Mouse (Mus musculus) heart, embryonic 16.5 days (tissue): ENCODE measurements around the gene Dnah10. TPM values are rescaled to one million over a fixed set of nuclear protein-coding genes. Genes with fewer than 3 reads are reported as not detected.

Experiments
- ATAC-seq: fragments of 200-750 bp; cut with Nextera tagmentation; replicated peaks from 2 replicates; pipeline ENCODE4 v1.8.0; 2017; ENCODE audit warnings: moderate number of reproducible peaks; ENCODE audit not compliant: insufficient read depth, low FRiP score; ENCODE audit errors: extremely low read depth
- H3K27ac ChIP-seq: fragments of 300-500 bp; sonication (generic); 2 replicates; pipeline ENCODE4 v1.5.1; 2014; ENCODE audit warnings: mild to moderate bottlenecking, low read length, control low read depth, moderate library complexity
- H3K27me3 ChIP-seq: fragments of 300-500 bp; sonication (generic); 2 replicates; pipeline ENCODE4 v1.6.1; 2014; ENCODE audit warnings: low read length, mixed read lengths; ENCODE audit not compliant: control insufficient read depth, insufficient read depth
- H3K36me3 ChIP-seq: fragments of 300-500 bp; sonication (generic); 2 replicates; pipeline ENCODE4 v1.6.1; 2014; ENCODE audit not compliant: control insufficient read depth, insufficient read depth
- H3K4me1 ChIP-seq: fragments of 300-500 bp; sonication (generic); 2 replicates; pipeline ENCODE4 v1.6.1; 2014; ENCODE audit warnings: low read length, mixed read lengths; ENCODE audit not compliant: control insufficient read depth, insufficient read depth
- H3K4me2 ChIP-seq: fragments of 300-500 bp; sonication (generic); 2 replicates; pipeline ENCODE4 v1.6.1; 2014; ENCODE audit warnings: low read depth, mild to moderate bottlenecking, control low read depth, low read length
- H3K4me3 ChIP-seq: fragments of 300-500 bp; sonication (generic); 2 replicates; pipeline ENCODE4 v1.5.1; 2014; ENCODE audit warnings: mild to moderate bottlenecking, control low read depth, low read length
- H3K9ac ChIP-seq: fragments of 300-500 bp; sonication (generic); 2 replicates; pipeline ENCODE4 v1.6.1; 2014; ENCODE audit warnings: low read length, control low read depth
- H3K9me3 ChIP-seq: fragments of 300-500 bp; sonication (generic); replicated peaks from 2 replicates; pipeline ENCODE4 v1.6.1; 2016; ENCODE audit warnings: low read length; ENCODE audit not compliant: control insufficient read depth
- WGBS: fragments of 180-500 bp; shearing (Covaris S2); extraction: QIAGEN DNeasy Blood & Tissue Kit; methylation state at CpG from one replicate; pipeline ENCODE4 v1.1.7; 2014; 5-methylcytosine and 5-hydroxymethylcytosine counted together
- polyA plus RNA-seq: library from polyadenylated mRNA; unstranded; fragments of >200 nt; fragmentation: Nextera tagmentation; extraction: Ambion mirVana; gene quantifications from 2 replicates; pipeline ENCODE4 v1.2.1, GENCODE M21; 2015

The Dnah10 gene
- polyA plus RNA-seq, 1 experiment from 2014 or later = 0.09 TPM

GRCm38 (mm10) chr5:124848994-124849393 is 124.1 kb downstream of the Dnah10 start:
- Histone ChIP-seq H3K4me2 (no peak overlapping the region), H3K4me1 (peaks cover 7% of the 10 kb centered on the region; the same call in 1 of the 2 replicates), H3K36me3 (no peaks in the 10 kb centered on the region), H3K9me3 (no peaks in the 10 kb centered on the region), H3K27me3 (peaks cover 10% of the 10 kb centered on the region), H3K4me3 (no peak overlapping the region), H3K27ac (no peak overlapping the region), H3K9ac (no peak overlapping the region)
- WGBS = 85% methylated on average over 3 of the region's 3 CpGs
- no peak for ATAC-seq

- ATAC-seq = peak; percentile 67
- Histone ChIP-seq H3K9me3 (no peaks in the 10 kb centered on the region), H3K27ac (no peak overlapping the region), H3K9ac (no peak overlapping the region), H3K4me2 (no peak overlapping the region), H3K4me1 (no peaks in the 10 kb centered on the region), H3K27me3 (peaks cover 12% of the 10 kb centered on the region; the same call in 1 of the 2 replicates), H3K4me3 (no peak overlapping the region), H3K36me3 (no peaks in the 10 kb centered on the region)
- WGBS = 45% methylated on average over 4 of the region's 4 CpGs
Measured at GRCm38 (mm10) chr5:124851572-124851971, 126.7 kb downstream of the Dnah10 start.

GRCm38 (mm10) chr5:124852294-124852693 is 127.4 kb downstream of the Dnah10 start:
- no peaks in the 10 kb centered on the region for H3K36me3 ChIP-seq
- H3K27me3 ChIP-seq = peaks cover 9% of the 10 kb centered on the region
- WGBS = 29% methylated on average over 2 of the region's 2 CpGs
- H3K4me2 ChIP-seq = no peak overlapping the region
- no peak overlapping the region for H3K9ac ChIP-seq
- ATAC-seq = no peak
- H3K27ac ChIP-seq = no peak overlapping the region
- H3K9me3 ChIP-seq = no peaks in the 10 kb centered on the region
- H3K4me1 ChIP-seq = no peaks in the 10 kb centered on the region
- H3K4me3 ChIP-seq = no peak overlapping the region

- Histone ChIP-seq H3K4me2 (no peak overlapping the region), H3K27ac (no peak overlapping the region), H3K9ac (no peak overlapping the region), H3K4me3 (no peak overlapping the region), H3K9me3 (no peaks in the 10 kb centered on the region), H3K27me3 (peaks cover 14% of the 10 kb centered on the region), H3K36me3 (no peaks in the 10 kb centered on the region), H3K4me1 (no peaks in the 10 kb centered on the region)
- 71% methylated on average over 2 of the region's 2 CpGs for WGBS
- ATAC-seq = no peak
Measured at GRCm38 (mm10) chr5:124853079-124853478, 128.2 kb downstream of the Dnah10 start.

- H3K4me1 ChIP-seq = no peaks in the 10 kb centered on the region
- no peak overlapping the region for H3K4me3 ChIP-seq
- no peak overlapping the region for H3K27ac ChIP-seq
- no peaks in the 10 kb centered on the region for H3K36me3 ChIP-seq
- H3K9me3 ChIP-seq = no peaks in the 10 kb centered on the region
- no peak for ATAC-seq
- H3K4me2 ChIP-seq = no peak overlapping the region
- 83% methylated on average over 4 of the region's 4 CpGs for WGBS
- no peak overlapping the region for H3K9ac ChIP-seq
- H3K27me3 ChIP-seq = peaks cover 21% of the 10 kb centered on the region
Measured at GRCm38 (mm10) chr5:124854202-124854601, 129.3 kb downstream of the Dnah10 start.

- WGBS = 12% methylated on average over 5 of the region's 5 CpGs
- H3K9ac ChIP-seq = no peak overlapping the region
- peaks cover 36% of the 10 kb centered on the region for H3K27me3 ChIP-seq
- no peak overlapping the region for H3K4me3 ChIP-seq
- no peaks in the 10 kb centered on the region for H3K9me3 ChIP-seq
- ATAC-seq = no peak
- no peak overlapping the region for H3K27ac ChIP-seq
- no peak overlapping the region for H3K4me2 ChIP-seq
- peaks cover 15% of the 10 kb centered on the region for H3K4me1 ChIP-seq
- no peaks in the 10 kb centered on the region for H3K36me3 ChIP-seq
Measured at GRCm38 (mm10) chr5:124860013-124860412, 135.1 kb downstream of the Dnah10 start.

- Histone ChIP-seq H3K27ac (no peak overlapping the region), H3K9me3 (no peaks in the 10 kb centered on the region), H3K4me3 (peak overlapping the region; percentile 98), H3K4me2 (peak overlapping the region; percentile 81), H3K27me3 (peaks cover 32% of the 10 kb centered on the region), H3K36me3 (no peaks in the 10 kb centered on the region), H3K9ac (peak overlapping the region; percentile 67), H3K4me1 (peaks cover 15% of the 10 kb centered on the region)
- under 1% methylated on average over 33 of the region's 33 CpGs for WGBS
- ATAC-seq = no peak
Measured at GRCm38 (mm10) chr5:124861463-124861862, 136.6 kb downstream of the Dnah10 start.

GRCm38 (mm10) chr5:124862013-124862866 is 137.4 kb downstream of the Dnah10 start, which contains the start of the genes Ccdc92 and Zfp664:
TSS of gene Ccdc92 (minus strand) at chr5:124862424.
TSS of gene Zfp664 (plus strand) at chr5:124862691.
- peaks cover 32% of the 10 kb centered on the region for H3K27me3 ChIP-seq
- H3K4me1 ChIP-seq = peaks cover 15% of the 10 kb centered on the region
- peak within 1 kb of the TSS; percentile 96 for H3K9ac ChIP-seq
- peak within 1 kb of the TSS; percentile 98 for H3K4me3 ChIP-seq
- peak; percentile 97 for ATAC-seq
- peak within 1 kb of the TSS; percentile 94 for H3K4me2 ChIP-seq
- H3K9me3 ChIP-seq = no peaks in the 10 kb centered on the region
- no peaks in the 10 kb centered on the region for H3K36me3 ChIP-seq
- WGBS = under 1% methylated on average over 92 of the region's 103 CpGs
- H3K27ac ChIP-seq = peak within 1 kb of the TSS; percentile 87
